Mouse (Mus musculus): ENCODE measurements at regions not wholly inside any gene's neighbourhood (a gene's known extent, or its start where the extent isn't known, plus 50 kb on each side); places are given as distances from the start of the nearest gene placed in this dataset.

GRCm38 (mm10) chr6:91589181-91589580 is 73.5 kb downstream of the Lsm3 start:
- TF ChIP-seq POLR2A (IDR thresholded peaks at IDR 0.05; ENCODE audit: borderline replicate concordance, insufficient read depth, low read length) (no peak), CTCF (IDR thresholded peaks at IDR 0.05; ENCODE audit: borderline replicate concordance, insufficient read depth, low read depth, low read length) (no peak)

Data from cerebellum, adult 2 months (tissue).